Mouse (Mus musculus): Measurements from ENCODE around the gene Atp5g2.

GRCm38 (mm10) chr15:102698193-102698592, 26.0 kb upstream of the Atp5g2 start:
- no peak for TF ChIP-seq POLR2A (IDR thresholded peaks at IDR 0.05; ENCODE audit: low read depth, low read length)
- peak; percentile 90 for TF ChIP-seq CTCF (IDR thresholded peaks at IDR 0.05; ENCODE audit: borderline replicate concordance, insufficient read depth, low read length)
